Mouse (Mus musculus): Measurements from ENCODE around the gene H2bfm. TPM values are rescaled to one million over a fixed set of nuclear protein-coding genes. Genes with fewer than 3 reads are reported as not detected.
"Not testable (repeated sequence)": the region's sequence is repeated elsewhere in the genome, so short reads cannot be mapped to it uniquely, and the experiment has no call there.

Gene H2bfm
- polyA plus RNA-seq (2015; fragmentation: Nextera tagmentation; extraction: Ambion mirVana), result not detected in 2 replicates

DNA sequence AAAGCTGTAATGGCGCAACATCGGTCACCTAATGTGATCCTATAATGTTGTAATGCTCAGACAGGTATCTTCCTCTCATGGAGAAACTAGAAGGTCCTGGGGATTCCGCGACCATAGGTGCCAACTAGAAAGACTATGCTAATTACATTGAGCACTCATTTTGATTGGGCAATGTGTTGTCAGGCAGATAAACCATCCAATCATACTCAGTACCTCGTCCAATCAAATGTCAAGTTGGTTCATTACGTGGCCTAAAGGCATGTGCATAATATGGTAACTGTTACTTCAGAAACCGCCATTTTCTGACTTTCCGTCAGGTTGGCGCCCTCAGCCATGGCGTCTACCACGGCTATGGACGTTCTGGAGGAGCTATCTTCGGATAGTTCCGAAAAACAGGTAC is at the start of gene H2bfm:
Gene H2bfm, plus strand, starts transcription at position 295 of the 400 bp plus-strand sequence.
- no peak within 1 kb of the TSS for H3K27ac ChIP-seq
- H3K4me3 ChIP-seq, result no peak within 1 kb of the TSS
- no peaks in the 10 kb centered on the region for H3K36me3 ChIP-seq
- no peaks in the 10 kb centered on the region for H3K27me3 ChIP-seq
- ATAC-seq (ENCODE audit: borderline replicate concordance, extremely low read depth, low FRiP score, low TSS enrichment), result no peak
- no peak within 1 kb of the TSS for H3K4me2 ChIP-seq
- H3K4me1 ChIP-seq, result no peaks in the 10 kb centered on the region
- no peaks in the 10 kb centered on the region; the same call in 1 of the 2 replicates for H3K9me3 ChIP-seq
- WGBS, result 89% methylated on average over 14 of the region's 14 CpGs
- H3K9ac ChIP-seq, result no peak within 1 kb of the TSS

DNA sequence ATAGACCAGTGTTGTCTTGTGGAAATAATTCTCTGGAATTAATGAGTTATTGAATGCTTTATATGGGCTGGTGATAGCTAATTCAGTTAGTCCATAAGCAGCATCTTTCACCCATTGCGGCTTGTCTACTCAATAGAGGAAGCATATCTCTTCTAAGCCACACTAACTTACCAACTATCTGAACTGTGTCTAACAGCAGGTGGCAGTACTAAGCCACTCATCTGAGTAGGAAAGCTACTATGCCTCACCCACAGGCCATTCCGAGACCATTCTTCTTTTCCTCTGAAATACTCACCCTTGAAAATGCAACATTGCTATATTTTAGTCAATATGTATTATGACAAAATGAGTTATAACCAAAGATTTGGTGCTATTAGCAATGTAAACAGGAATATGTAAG is 31.4 kb upstream of the H2bfm start:
- no peak overlapping the region for H3K9ac ChIP-seq
- WGBS, result 53% methylated on average over 2 of the region's 2 CpGs
- H3K36me3 ChIP-seq, result no peaks in the 10 kb centered on the region
- no peak overlapping the region for H3K4me2 ChIP-seq
- H3K4me3 ChIP-seq, result no peak overlapping the region
- no peak for ATAC-seq (ENCODE audit: borderline replicate concordance, extremely low read depth, low FRiP score, low TSS enrichment)
- no peaks in the 10 kb centered on the region for H3K9me3 ChIP-seq
- H3K27me3 ChIP-seq, result no peaks in the 10 kb centered on the region
- no peaks in the 10 kb centered on the region for H3K4me1 ChIP-seq
- no peak overlapping the region for H3K27ac ChIP-seq

DNA sequence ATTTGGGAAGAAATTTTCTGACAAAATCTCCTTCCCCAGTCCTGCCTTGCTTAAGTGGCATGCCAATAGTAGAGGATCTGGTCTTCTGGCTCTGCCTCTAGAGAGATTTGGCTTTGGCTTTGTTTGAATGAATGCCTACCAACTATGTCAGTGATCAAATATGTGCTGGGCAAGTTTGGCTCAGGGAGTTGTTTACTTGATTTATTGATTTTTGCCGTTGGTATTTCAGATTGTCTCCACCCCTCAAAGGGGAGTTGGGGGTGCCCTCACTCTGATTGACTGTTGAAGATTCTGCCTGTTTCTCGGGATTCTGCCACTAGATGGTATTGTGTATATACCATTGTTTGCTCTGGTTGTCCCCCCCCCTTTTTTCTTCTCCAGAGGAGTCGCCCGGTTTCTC is 22.8 kb upstream of the H2bfm start:
- no peak overlapping the region for H3K4me3 ChIP-seq
- no peaks in the 10 kb centered on the region for H3K36me3 ChIP-seq
- no peak overlapping the region for H3K9ac ChIP-seq
- H3K9me3 ChIP-seq, result no peaks in the 10 kb centered on the region
- no peaks in the 10 kb centered on the region for H3K27me3 ChIP-seq
- no peaks in the 10 kb centered on the region for H3K4me1 ChIP-seq
- H3K27ac ChIP-seq, result no peak overlapping the region
- no peak overlapping the region for H3K4me2 ChIP-seq
- 45% methylated on average over 4 of the region's 4 CpGs for WGBS
- ATAC-seq (ENCODE audit: borderline replicate concordance, extremely low read depth, low FRiP score, low TSS enrichment), result no peak

GRCm38 (mm10) chrX:136925863-136926262 is 1.3 kb upstream of the H2bfm start:
- H3K36me3 ChIP-seq, result no peaks in the 10 kb centered on the region
- H3K27ac ChIP-seq, result no peak overlapping the region
- no peak overlapping the region for H3K9ac ChIP-seq
- H3K27me3 ChIP-seq, result no peaks in the 10 kb centered on the region
- no peaks in the 10 kb centered on the region; the same call in 1 of the 2 replicates for H3K9me3 ChIP-seq
- H3K4me2 ChIP-seq, result no peak overlapping the region
- H3K4me3 ChIP-seq, result no peak overlapping the region
- ATAC-seq (ENCODE audit: borderline replicate concordance, extremely low read depth, low FRiP score, low TSS enrichment), result no peak
- H3K4me1 ChIP-seq, result no peaks in the 10 kb centered on the region

- 8% methylated on average over 3 of the region's 3 CpGs for WGBS
- no peak overlapping the region for H3K27ac ChIP-seq
- no peaks in the 10 kb centered on the region for H3K27me3 ChIP-seq
- no peak overlapping the region for H3K4me3 ChIP-seq
- no peaks in the 10 kb centered on the region for H3K36me3 ChIP-seq
- no peaks in the 10 kb centered on the region for H3K9me3 ChIP-seq
- H3K4me2 ChIP-seq, result no peak overlapping the region
- ATAC-seq (ENCODE audit: borderline replicate concordance, extremely low read depth, low FRiP score, low TSS enrichment), result no peak
- no peaks in the 10 kb centered on the region for H3K4me1 ChIP-seq
- H3K9ac ChIP-seq, result no peak overlapping the region
Observed at GRCm38 (mm10) chrX:136937985-136938384, 10.9 kb downstream of the H2bfm start.

GRCm38 (mm10) chrX:136957583-136958279 is 30.6 kb downstream of the H2bfm start:
- peak; percentile 92 for ATAC-seq (ENCODE audit: borderline replicate concordance, extremely low read depth, low FRiP score, low TSS enrichment)
- not testable (repeated sequence) for H3K9me3 ChIP-seq, H3K27me3 ChIP-seq, H3K4me1 ChIP-seq, H3K27ac ChIP-seq, H3K9ac ChIP-seq, H3K36me3 ChIP-seq
- 18% methylated on average over 13 of the region's 13 CpGs for WGBS
- H3K4me2 ChIP-seq, result peak overlapping the region; percentile 49
- H3K4me3 ChIP-seq, result peak overlapping the region; percentile 31

DNA sequence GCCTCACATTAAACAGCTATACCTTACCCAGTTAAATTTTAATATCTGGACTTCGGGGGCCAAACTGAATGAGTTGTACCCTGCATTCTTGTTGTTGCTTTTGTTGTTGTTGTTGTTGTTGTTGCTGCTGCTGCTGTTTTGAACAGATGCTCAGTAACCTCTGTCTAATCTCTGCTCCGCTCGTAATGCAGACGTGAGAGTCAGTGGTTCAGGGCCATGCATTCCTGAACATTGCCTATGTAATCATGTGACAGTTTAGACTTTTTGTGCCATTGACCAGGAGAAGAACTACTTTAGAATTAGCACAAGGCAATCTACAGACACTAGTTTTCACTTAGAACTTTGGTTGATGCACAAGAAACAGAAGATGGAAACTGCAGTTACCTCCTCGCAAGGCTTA is 31.2 kb downstream of the H2bfm start:
- not testable (repeated sequence) for H3K9ac ChIP-seq, H3K36me3 ChIP-seq, H3K4me1 ChIP-seq, H3K27me3 ChIP-seq, H3K9me3 ChIP-seq, H3K27ac ChIP-seq
- H3K4me2 ChIP-seq, result peak overlapping the region; percentile 49
- H3K4me3 ChIP-seq, result peak overlapping the region; percentile 31
- ATAC-seq (ENCODE audit: borderline replicate concordance, extremely low read depth, low FRiP score, low TSS enrichment), result peak; percentile 19; the same call in 1 of the 2 replicates
- WGBS, result 51% methylated on average over 5 of the region's 5 CpGs

- Histone ChIP-seq H3K9me3 (no peaks in the 10 kb centered on the region), H3K9ac (no peak overlapping the region), H3K27ac (no peak overlapping the region), H3K36me3 (no peaks in the 10 kb centered on the region), H3K27me3 (no peaks in the 10 kb centered on the region), H3K4me3 (no peak overlapping the region), H3K4me2 (no peak overlapping the region), H3K4me1 (no peaks in the 10 kb centered on the region)
- WGBS, result 21% methylated on average over 2 of the region's 2 CpGs
- ATAC-seq (ENCODE audit: borderline replicate concordance, extremely low read depth, low FRiP score, low TSS enrichment), result no peak
Observed at GRCm38 (mm10) chrX:136959688-136960087, 32.6 kb downstream of the H2bfm start.

GRCm38 (mm10) chrX:136975397-136975796 is 48.3 kb downstream of the H2bfm start, which contains the start of gene Tmsb15b2:
Tmsb15b2 (minus strand) TSS chrX:136975497.
- ATAC-seq (ENCODE audit: borderline replicate concordance, extremely low read depth, low FRiP score, low TSS enrichment), result not testable (repeated sequence)

DNA sequence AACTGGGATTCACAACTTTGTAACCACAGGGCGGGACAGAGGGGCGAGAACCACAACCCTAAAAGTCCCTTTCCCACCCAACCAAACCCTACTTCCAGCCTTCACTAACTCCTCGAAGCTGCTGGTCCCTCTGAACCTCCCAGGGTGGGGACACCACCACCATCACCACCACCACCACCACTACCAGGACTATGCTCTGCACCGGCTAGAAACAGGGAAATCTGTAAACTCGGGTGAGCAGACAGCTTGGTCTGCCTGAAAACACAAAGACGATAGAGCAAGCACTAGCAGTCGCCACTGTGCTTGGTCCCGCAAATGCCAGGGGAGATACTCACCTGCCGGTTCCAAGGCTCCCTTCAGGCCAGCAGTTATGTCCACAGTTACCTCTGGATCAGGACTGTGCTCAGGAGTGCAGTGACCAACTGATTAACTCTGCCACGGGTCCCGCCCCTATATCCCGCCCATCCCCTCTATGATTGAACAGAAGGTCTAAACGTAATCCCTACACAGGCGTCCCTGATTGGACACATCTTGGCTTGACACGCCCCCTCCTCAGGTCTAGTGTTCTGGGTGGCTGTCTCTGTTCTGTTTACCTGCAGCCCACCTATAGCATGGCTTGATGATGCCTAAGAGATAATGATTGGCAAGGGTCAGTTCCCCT is 49.4 kb downstream of the H2bfm start, which contains the start of the genes Tmsb15l and Tmsb15b1:
Gene Tmsb15l, minus strand, starts transcription at position 446 of the 661 bp plus-strand sequence.
Gene Tmsb15b1, minus strand, starts transcription at position 451 of the 661 bp plus-strand sequence.
- H3K9ac ChIP-seq, result peak within 1 kb of the TSS; percentile 22; the same call in 1 of the 2 replicates
- H3K27ac ChIP-seq, result no peak within 1 kb of the TSS
- no peaks in the 10 kb centered on the region for H3K27me3 ChIP-seq
- peak within 1 kb of the TSS; percentile 41 for H3K4me3 ChIP-seq
- peak; percentile 100 for ATAC-seq (ENCODE audit: borderline replicate concordance, extremely low read depth, low FRiP score, low TSS enrichment)
- H3K4me1 ChIP-seq, result no peaks in the 10 kb centered on the region
- H3K9me3 ChIP-seq, result no peaks in the 10 kb centered on the region
- WGBS, result 25% methylated on average over 15 of the region's 15 CpGs
- H3K4me2 ChIP-seq, result peak within 1 kb of the TSS; percentile 54
- no peaks in the 10 kb centered on the region for H3K36me3 ChIP-seq

More at GRCm38 (mm10) chrX:136975397-136975796, 48.3 kb downstream of the H2bfm start, which contains the start of gene Tmsb15b2:
- not testable (repeated sequence) for H3K4me1 ChIP-seq, H3K9ac ChIP-seq, H3K27ac ChIP-seq, H3K27me3 ChIP-seq, H3K36me3 ChIP-seq, H3K9me3 ChIP-seq
- Histone ChIP-seq H3K4me3 (peak within 1 kb of the TSS; percentile 41), H3K4me2 (peak within 1 kb of the TSS; percentile 54)
- WGBS, result 81% methylated on average over 6 of the region's 6 CpGs
